Mouse (Mus musculus) limb, embryonic 15.5 days (tissue): ENCODE data around the gene Arf1. TPM values are rescaled to one million over a fixed set of nuclear protein-coding genes. Genes with fewer than 3 reads are reported as not detected.

Experiments used
- ATAC-seq: fragments of 200-750 bp; cut with Nextera tagmentation; 2 replicates; pipeline ENCODE4 v1.8.0; 2017; ENCODE audit warnings: low read depth, moderate TSS enrichment; ENCODE audit not compliant: insufficient number of reproducible peaks, low FRiP score, low TSS enrichment
- H3K27ac ChIP-seq: fragments of 300-500 bp; sonication (generic); 2 replicates; pipeline ENCODE4 v1.5.1; 2015; ENCODE audit warnings: moderate library complexity, mild to moderate bottlenecking, inconsistent platforms
- H3K27me3 ChIP-seq: fragments of 300-500 bp; sonication (generic); 2 replicates; pipeline ENCODE4 v1.6.1; 2015; ENCODE audit warnings: inconsistent platforms
- H3K36me3 ChIP-seq: fragments of 300-500 bp; sonication (generic); 2 replicates; pipeline ENCODE4 v1.6.1; 2015; ENCODE audit warnings: inconsistent platforms
- H3K4me1 ChIP-seq: fragments of 300-500 bp; sonication (generic); 2 replicates; pipeline ENCODE4 v1.6.1; 2015; ENCODE audit warnings: inconsistent platforms
- H3K4me2 ChIP-seq: fragments of 300-500 bp; sonication (generic); 2 replicates; pipeline ENCODE4 v1.6.1; 2015; ENCODE audit warnings: mild to moderate bottlenecking, inconsistent platforms
- H3K4me3 ChIP-seq: fragments of 300-500 bp; sonication (generic); 2 replicates; pipeline ENCODE4 v1.5.1; 2015; ENCODE audit warnings: mild to moderate bottlenecking, inconsistent platforms
- H3K9ac ChIP-seq: fragments of 300-500 bp; sonication (generic); 2 replicates; pipeline ENCODE4 v1.6.1; 2015; ENCODE audit warnings: inconsistent platforms
- H3K9me3 ChIP-seq: fragments of 300-500 bp; sonication (generic); 2 replicates; pipeline ENCODE4 v1.6.1; 2016; ENCODE audit warnings: inconsistent platforms
- WGBS: fragments of 180-500 bp; shearing (Covaris S2); methylation state at CpG from one replicate; pipeline ENCODE4 v1.1.7; 2015; 5-methylcytosine and 5-hydroxymethylcytosine counted together
- polyA plus RNA-seq: library from polyadenylated mRNA; unstranded; fragments of >200 nt; fragmentation: Nextera tagmentation; extraction: Ambion mirVana; gene quantifications from 2 replicates; pipeline ENCODE4 v1.2.1, GENCODE M21; 2015

Gene Arf1
- polyA plus RNA-seq, 1 experiment from 2014 or later, result 761 TPM

DNA sequence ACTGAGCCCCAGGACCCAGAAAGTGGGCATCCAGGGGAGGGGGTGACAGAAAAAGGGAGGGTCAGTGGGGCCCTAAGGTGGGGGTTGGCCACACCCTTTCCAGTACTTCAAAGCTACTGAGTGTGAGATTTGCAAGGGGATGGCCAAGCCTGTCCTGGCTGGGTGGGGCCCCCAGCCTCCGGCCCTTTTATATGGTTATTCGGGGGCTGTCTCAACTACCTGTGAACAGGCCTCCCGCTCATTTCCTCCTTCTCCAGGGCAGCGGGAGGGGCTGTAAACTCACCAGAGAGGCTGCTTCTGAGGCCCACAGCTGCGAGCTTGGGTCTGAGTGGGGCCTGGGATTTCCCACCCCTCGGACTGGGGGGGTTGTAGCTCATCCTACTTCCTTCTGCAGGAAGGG, 15.8 kb upstream of the Arf1 start:
- Histone ChIP-seq H3K4me3 (no peak overlapping the region), H3K9ac (no peak overlapping the region), H3K27me3 (peaks cover 13% of the 10 kb centered on the region; the same call in 1 of the 2 replicates), H3K4me1 (peaks cover 10% of the 10 kb centered on the region), H3K4me2 (no peak overlapping the region), H3K9me3 (no peaks in the 10 kb centered on the region), H3K36me3 (no peaks in the 10 kb centered on the region), H3K27ac (no peak overlapping the region)
- ATAC-seq, result no peak
- 15% methylated on average over 6 of the region's 6 CpGs for WGBS

DNA sequence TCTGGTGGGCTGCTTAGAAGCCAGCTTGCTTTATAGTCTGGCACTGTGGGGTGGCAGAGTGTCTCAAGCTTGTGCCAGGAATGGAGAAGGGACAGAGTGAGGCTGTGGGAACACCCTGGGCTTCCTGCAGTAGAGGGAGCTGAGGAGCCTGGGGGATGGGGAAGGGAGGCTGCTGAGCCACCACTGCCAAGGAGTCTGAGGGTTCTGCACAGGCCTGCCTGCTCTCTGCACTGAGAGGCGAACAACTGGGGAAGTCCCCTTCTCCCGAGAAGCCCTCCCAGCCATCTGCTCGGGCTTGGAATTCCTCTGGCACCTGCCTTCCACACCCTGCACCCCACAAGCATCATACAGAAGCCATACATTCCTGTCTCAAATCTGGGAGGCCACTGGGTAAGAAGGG, 13.8 kb upstream of the Arf1 start:
- Histone ChIP-seq H3K4me3 (no peak overlapping the region), H3K4me1 (peaks cover 11% of the 10 kb centered on the region), H3K9ac (no peak overlapping the region), H3K27me3 (0 out of 2 replicates have a peak, but pooled peaks cover 10% of the 10 kb centered on the region), H3K36me3 (no peaks in the 10 kb centered on the region), H3K27ac (no peak overlapping the region), H3K9me3 (no peaks in the 10 kb centered on the region), H3K4me2 (no peak overlapping the region)
- ATAC-seq, result no peak
- WGBS, result 2% methylated on average over 3 of the region's 3 CpGs

DNA sequence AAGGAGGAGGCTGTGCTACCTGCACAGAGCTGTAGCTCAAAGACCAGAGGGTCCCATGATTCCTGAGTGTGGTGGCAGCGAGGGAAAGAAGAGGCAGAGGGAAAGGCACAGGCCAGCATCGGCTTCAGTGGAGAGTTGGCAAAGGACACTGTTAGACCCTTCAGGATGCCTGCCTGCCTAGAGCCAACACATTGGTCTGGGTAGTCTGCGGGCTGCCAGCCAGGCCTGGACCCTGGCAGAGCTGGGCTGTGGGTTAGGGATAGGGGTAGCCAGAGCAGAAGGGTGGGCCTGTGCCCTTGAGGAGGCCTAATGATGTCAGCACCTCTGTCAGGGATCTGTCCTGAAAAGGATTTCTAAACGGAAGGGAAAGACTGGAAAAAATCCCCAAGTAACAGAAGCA, 11.7 kb upstream of the Arf1 start:
- Histone ChIP-seq H3K27me3 (0 out of 2 replicates have a peak, but pooled peaks cover 10% of the 10 kb centered on the region), H3K27ac (no peak overlapping the region), H3K4me3 (no peak overlapping the region), H3K9ac (no peak overlapping the region), H3K9me3 (no peaks in the 10 kb centered on the region), H3K4me1 (peaks cover 11% of the 10 kb centered on the region), H3K36me3 (no peaks in the 10 kb centered on the region), H3K4me2 (no peak overlapping the region)
- no peak for ATAC-seq
- 69% methylated on average over 4 of the region's 4 CpGs for WGBS

DNA sequence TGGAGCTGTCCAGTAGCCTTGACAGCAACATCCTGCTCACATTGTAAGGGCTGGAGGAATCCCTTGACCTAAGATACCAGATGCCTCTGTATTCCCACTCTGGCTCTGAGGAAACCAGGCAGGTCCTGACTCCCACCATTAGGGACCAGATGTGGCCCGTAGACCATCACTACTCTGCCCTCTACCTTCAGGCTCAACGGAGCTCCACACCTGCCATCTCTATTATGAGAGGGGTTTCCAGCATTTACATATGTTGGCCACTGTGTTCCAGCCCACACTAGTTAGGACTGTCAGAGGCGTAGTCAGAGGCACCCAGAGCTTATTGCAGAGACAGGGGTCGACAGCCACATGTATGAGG, 11.3 kb upstream of the Arf1 start:
- 28% methylated on average over 4 of the region's 4 CpGs for WGBS
- 0 out of 2 replicates have a peak, but pooled peaks cover 10% of the 10 kb centered on the region for H3K27me3 ChIP-seq
- no peak overlapping the region for H3K4me3 ChIP-seq
- no peak overlapping the region for H3K4me2 ChIP-seq
- no peak overlapping the region for H3K9ac ChIP-seq
- no peak overlapping the region for H3K27ac ChIP-seq
- H3K4me1 ChIP-seq, result peaks cover 11% of the 10 kb centered on the region
- H3K9me3 ChIP-seq, result no peaks in the 10 kb centered on the region
- H3K36me3 ChIP-seq, result no peaks in the 10 kb centered on the region
- ATAC-seq, result no peak

DNA sequence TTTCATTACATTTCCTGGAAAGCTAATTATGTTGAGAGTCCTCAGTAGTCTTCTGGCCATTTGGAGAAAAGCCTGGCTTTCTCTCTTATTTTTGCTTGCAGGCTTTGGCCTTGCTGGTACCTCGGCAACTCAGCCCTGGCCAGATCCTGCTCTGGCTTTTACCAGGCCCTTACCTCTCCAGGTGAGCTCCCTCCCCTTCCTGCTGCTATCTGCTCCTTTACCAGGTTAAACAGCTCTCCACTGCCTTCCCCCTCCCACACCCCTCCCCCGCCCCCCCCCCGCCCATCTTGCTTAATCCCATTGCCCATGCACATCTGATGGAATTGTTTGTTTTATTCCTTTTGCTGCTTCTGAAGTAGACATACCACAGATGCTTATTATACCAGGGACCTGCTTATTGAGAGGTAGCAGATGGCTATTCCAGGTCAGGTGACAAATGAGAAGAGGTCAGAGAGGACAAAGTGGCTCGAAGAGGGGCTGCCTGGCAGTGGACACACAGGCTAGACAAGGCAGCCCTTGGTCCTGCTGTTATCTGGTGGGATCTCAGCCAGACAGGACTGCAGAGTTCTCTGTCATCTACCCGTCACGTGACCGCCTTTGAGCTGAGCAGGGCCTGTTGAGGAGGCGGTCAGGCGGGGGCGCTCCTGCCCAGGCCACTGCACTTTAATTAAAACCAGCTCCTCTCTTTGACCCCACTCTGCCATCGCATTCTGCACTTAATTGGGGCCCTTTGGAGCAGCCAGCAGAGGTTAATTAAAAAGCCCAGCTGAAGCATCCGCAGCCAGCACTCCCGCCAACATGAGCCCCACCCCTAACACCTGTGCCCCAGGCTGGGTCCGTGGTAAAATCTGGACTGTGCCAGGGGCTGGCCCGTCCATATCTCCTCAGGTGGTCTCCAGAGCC, 10.7 kb upstream of the Arf1 start:
- H3K27me3 ChIP-seq, result 0 out of 2 replicates have a peak, but pooled peaks cover 10% of the 10 kb centered on the region
- no peak for ATAC-seq
- peaks cover 11% of the 10 kb centered on the region for H3K4me1 ChIP-seq
- H3K9me3 ChIP-seq, result no peaks in the 10 kb centered on the region
- no peak overlapping the region for H3K27ac ChIP-seq
- no peak overlapping the region for H3K4me3 ChIP-seq
- H3K9ac ChIP-seq, result no peak overlapping the region
- H3K36me3 ChIP-seq, result no peaks in the 10 kb centered on the region
- 4% methylated on average over 14 of the region's 15 CpGs for WGBS
- no peak overlapping the region for H3K4me2 ChIP-seq

DNA sequence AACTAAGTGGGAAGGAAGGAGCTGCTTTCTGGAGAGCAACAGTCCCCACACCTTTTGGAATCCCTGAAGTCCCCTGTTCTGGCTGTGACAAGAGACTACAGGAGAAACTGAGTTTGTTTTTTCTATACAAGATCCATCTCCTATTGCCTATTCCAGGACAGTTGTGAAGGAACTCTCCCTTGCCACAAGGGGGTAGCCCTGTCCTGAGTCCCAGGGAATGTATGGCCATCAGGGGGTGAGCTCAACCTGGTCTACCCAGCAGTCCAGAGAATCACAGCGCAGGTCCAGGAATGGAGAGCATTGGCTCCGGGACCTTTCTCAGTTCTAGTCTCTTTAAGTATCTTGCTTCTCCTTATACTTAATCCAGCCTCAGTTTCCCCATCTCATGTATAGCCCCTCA, 4.7 kb upstream of the Arf1 start:
- 58% methylated on average over 2 of the region's 2 CpGs for WGBS
- peaks cover 12% of the 10 kb centered on the region; the same call in 1 of the 2 replicates for H3K4me1 ChIP-seq
- no peaks in the 10 kb centered on the region for H3K9me3 ChIP-seq
- H3K9ac ChIP-seq, result no peak overlapping the region
- H3K4me2 ChIP-seq, result no peak overlapping the region
- H3K27me3 ChIP-seq, result no peaks in the 10 kb centered on the region
- H3K36me3 ChIP-seq, result no peaks in the 10 kb centered on the region
- no peak overlapping the region for H3K4me3 ChIP-seq
- no peak overlapping the region for H3K27ac ChIP-seq
- no peak for ATAC-seq

DNA sequence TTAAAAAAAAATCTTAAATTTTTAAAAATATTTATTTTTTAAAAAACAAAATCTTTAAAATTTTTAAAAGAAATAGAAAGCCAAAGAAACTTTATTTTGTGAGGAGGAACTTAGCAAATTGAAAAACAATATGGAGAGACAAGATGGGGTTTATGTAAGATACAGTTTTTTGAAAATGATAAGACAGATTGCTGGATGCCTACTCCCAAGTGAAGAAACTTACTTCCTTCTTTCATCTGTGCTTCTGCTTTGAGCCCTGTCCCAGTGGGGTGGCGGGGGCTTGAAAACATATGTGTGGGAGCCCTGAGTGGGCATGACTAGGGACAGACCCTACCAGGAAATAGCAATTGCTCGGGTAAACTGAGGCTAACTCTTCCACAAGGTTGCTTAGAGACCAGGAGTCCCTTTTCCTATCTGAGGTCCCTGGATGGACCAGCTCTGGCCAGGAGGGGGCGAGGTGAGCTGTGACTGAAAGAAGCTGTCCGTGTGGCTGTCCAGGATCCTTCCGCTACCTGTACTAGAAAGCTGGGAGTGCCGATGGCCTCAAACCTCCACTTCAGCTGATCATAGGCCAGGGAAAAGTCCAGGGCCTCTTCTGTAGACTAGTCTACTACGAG, 2.2 kb upstream of the Arf1 start:
- 17% methylated on average over 7 of the region's 7 CpGs for WGBS
- no peak overlapping the region for H3K4me2 ChIP-seq
- ATAC-seq, result no peak
- no peak overlapping the region for H3K27ac ChIP-seq
- H3K9me3 ChIP-seq, result no peaks in the 10 kb centered on the region
- no peak overlapping the region for H3K4me3 ChIP-seq
- H3K4me1 ChIP-seq, result peaks cover 24% of the 10 kb centered on the region
- H3K27me3 ChIP-seq, result no peaks in the 10 kb centered on the region
- no peaks in the 10 kb centered on the region for H3K36me3 ChIP-seq
- no peak overlapping the region for H3K9ac ChIP-seq

DNA sequence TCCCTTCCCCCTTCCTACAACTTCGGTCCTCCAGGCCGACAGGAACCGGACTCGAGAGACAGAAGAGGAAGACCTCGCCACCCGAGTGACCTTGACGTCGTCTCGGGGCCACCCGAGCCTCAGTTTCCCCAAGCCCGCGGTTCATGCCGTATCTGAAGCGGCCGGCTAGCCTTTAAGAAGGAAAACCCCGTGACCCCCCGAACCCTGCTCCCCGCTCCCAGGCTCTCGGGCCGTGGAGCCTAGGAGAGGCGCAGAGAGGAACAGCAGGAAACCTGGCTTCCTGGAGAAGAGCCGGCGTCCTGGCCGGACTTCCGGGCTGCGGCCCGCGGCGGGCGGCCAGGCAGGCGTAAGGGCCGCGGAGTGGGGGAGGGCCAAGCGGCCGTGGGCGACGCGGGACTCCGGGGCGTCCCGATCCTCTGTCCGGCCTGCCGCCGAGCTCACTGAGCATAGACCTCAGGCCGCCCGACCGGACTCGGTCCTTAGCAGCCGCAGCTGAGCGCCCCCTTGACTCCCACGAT, 407 bp downstream of the Arf1 start:
- no peaks in the 10 kb centered on the region for H3K9me3 ChIP-seq
- H3K4me2 ChIP-seq, result peak overlapping the region; percentile 73
- peak overlapping the region; percentile 100 for H3K4me3 ChIP-seq
- H3K9ac ChIP-seq, result peak overlapping the region; percentile 100
- H3K4me1 ChIP-seq, result peaks cover 39% of the 10 kb centered on the region
- peak; percentile 78 for ATAC-seq
- no peaks in the 10 kb centered on the region for H3K27me3 ChIP-seq
- H3K36me3 ChIP-seq, result no peaks in the 10 kb centered on the region
- peak overlapping the region; percentile 98 for H3K27ac ChIP-seq
- under 1% methylated on average over 51 of the region's 51 CpGs for WGBS

DNA sequence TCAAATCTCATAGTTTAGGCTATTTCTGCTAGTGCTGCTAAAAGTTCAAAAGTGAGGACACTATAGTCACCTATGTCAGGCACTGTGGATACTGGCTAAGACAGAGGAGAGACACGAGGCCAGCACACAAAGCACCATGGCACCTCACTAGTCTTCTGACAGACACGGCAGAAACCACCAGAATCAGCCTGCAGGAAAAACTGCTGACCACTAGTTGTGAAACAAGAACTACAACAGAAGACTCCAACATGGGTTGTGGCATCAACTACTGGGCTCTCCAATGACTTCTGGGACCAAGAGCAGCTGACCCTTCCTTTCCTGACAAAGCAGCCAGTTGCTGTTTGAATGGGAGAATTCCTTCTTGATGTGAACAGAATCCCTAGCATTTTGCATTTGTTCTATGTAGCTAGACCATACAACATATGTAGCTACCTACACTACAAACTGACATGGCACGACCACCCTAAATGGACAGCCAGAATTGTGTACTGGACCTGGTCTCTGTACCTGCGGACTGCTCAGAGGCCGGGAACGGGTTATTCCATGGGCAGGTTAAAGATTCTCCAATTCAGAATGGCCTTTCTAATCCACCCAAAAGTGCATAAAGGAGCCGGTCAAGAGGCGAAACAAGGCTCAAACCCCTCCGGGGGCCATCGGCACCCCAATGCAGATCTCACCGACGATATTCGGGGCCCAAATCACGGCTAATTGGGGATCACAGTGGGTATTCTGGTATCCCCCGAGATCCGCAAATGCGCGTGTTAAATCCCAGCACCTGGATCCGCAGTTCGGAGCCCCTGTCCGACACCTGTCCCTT, 1.1 kb downstream of the Arf1 start:
- 4% methylated on average over 21 of the region's 21 CpGs for WGBS
- no peak for ATAC-seq
- Histone ChIP-seq H3K9ac (peak overlapping the region; percentile 100), H3K9me3 (no peaks in the 10 kb centered on the region), H3K27me3 (no peaks in the 10 kb centered on the region), H3K4me1 (peaks cover 41% of the 10 kb centered on the region), H3K27ac (peak overlapping the region; percentile 98), H3K36me3 (no peaks in the 10 kb centered on the region), H3K4me3 (peak overlapping the region; percentile 100), H3K4me2 (peak overlapping the region; percentile 73)

DNA sequence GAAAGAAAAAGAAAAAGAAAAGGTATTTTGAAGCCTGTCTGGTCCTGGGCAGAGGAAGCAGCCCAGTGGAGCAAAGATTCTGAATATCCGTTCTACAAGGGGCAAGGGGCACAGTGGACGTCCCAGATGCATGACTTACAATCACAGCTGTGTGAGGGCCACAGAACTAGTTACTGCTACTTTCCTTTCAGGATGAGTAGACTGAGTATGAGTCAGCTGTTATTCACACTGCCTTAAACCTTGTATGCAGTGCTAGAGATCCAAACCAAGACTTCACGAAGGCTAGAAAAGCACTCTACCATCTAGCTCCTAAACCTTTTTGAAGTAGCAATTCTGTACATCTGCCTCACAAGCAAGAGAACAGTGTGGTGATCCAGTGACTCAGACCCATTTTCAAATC, 1.8 kb downstream of the Arf1 start:
- 43% methylated on average over 3 of the region's 3 CpGs for WGBS
- H3K36me3 ChIP-seq, result 0 out of 2 replicates have a peak, but pooled peaks cover 2% of the 10 kb centered on the region

DNA sequence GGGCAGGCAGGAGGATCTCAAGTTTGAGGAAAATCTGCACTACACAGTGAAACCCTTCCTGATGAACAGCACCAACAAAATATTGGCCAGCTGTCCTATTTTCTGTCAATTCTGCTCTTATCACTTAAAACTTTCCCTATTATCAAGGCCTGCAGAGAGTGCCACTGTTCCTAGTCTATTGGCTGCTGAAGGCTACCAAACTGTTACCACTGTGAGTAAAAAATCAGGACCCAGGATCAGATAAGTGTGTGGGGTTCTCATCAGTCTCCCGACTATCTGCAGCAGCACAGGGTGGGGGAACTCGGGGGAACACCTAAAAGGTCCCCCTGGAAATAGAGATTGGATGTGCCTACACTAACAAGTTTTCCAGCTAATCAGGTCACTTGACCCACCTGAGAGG, 2.9 kb downstream of the Arf1 start:
- H3K4me1 ChIP-seq, result peaks cover 49% of the 10 kb centered on the region
- no peaks in the 10 kb centered on the region for H3K9me3 ChIP-seq
- no peak overlapping the region for H3K27ac ChIP-seq
- no peak for ATAC-seq
- WGBS, result 79% methylated on average over 2 of the region's 2 CpGs
- peak overlapping the region; percentile 73 for H3K4me2 ChIP-seq
- no peaks in the 10 kb centered on the region for H3K27me3 ChIP-seq
- peak overlapping the region; percentile 100; the same call in 1 of the 2 replicates for H3K4me3 ChIP-seq
- H3K9ac ChIP-seq, result no peak overlapping the region
- peaks cover 7% of the 10 kb centered on the region; the same call in 1 of the 2 replicates for H3K36me3 ChIP-seq

More for the DNA sequence above, 1.8 kb downstream of the Arf1 start:
- Histone ChIP-seq H3K4me3 (peak overlapping the region; percentile 100), H3K27me3 (no peaks in the 10 kb centered on the region), H3K4me2 (peak overlapping the region; percentile 73), H3K9ac (peak overlapping the region; percentile 100; the same call in 1 of the 2 replicates), H3K27ac (peak overlapping the region; percentile 98), H3K4me1 (peaks cover 44% of the 10 kb centered on the region), H3K9me3 (no peaks in the 10 kb centered on the region)
- no peak for ATAC-seq
